Mouse (Mus musculus) retina, adult 2 months (tissue): ENCODE results near the gene Pde10a.
"Not testable (repeated sequence)": the region's sequence is repeated elsewhere in the genome, so short reads cannot be mapped to it uniquely, and the experiment has no call there.

ENCODE experiments used
- DNase-seq: peaks from one replicate; pipeline ENCODE4 v3.0.0-alpha.2; 2012; ENCODE audit warnings: low read depth, low spot score

Gene Pde10a

DNA sequence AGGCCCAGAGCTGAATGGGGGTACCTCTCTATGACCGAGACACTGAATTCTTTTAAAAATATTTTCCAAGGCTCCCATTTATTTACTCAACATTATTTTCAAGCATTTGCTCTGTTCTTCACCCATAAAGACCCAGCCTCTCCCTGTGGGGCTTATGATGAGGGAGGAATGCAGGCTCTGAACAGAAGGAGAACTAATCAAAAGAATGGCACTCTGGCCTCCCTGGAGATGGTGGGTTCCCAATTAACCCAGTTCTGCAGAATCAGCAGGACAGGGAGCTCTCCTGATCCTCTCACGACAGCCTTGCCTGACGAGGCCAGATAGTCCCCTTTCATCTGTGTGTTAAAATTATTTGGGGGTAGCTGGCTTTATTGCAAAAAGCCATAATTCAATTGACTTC lies 117.2 kb downstream of the Pde10a start:
- no peak for DNase-seq

DNA sequence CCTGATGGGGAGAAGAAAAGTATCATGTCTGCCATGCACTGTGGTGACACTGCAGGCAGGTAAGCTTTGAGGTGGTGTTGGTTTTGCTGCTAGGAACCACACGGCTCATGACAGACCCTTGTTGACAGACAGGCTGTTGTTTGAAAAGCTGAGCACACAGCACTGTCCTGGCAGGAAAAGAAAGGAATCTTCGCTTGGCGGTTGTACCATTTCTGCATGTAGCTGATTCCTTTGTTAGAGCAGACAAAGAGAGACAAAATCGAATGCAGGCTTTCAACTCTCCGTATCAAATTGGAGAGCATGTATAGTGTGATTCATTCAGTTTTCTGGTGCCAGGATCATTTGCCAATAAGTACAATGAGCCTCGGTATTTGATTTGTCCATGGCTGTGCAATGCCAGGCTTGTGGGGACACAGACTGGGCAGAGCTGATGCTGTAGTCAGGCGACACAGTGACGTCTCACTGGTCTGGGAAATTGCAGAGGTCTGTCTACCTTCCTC lies 122.2 kb downstream of the Pde10a start:
- no peak for DNase-seq

DNA sequence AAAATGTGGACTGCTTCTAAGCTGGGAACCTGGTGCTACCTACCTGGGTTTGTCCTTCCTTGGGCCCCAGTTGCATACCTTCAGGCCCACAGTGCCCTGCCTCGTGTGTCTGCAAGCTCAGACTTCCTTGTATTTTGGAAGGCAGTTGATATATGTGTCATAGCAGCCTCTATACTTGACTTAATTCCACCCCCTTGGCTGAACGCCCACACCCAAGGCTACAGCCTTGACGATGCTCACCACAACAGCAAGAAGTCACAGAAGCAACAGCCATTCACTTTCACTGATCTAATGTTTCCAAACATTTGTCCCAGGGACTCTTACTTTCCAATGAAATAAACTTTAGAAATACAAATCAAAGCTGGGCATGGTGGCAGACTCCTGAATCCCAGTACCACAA lies 123.1 kb downstream of the Pde10a start:
- no peak for DNase-seq

DNA sequence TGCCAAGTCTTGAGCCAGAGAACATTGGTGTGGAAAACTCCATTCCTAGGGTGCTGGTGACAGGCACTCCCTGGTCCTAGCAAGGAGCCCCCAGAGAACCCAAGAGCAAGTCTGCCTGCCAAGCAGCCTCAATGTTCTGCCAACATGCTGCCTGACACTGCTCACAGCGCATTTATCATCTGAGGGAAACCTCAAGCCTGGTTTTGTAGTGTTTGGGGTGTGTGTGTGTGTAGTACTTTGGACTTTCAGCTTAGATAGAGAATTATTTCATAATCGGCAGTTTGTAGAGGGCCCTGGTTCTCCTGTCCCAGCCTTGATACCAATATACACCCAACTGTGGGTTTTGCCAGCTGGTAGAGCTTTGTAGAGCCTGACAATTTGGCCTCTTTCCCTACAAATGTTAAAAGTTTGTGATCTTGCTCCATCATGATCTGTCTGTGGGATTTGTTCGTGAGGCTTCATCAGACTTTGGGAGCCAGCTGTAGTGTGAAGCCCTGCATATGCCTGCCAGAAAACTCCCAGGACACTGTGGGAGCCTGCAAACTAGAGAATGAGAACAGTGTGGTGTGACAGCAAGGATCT lies 127.6 kb downstream of the Pde10a start:
- no peak for DNase-seq

DNA sequence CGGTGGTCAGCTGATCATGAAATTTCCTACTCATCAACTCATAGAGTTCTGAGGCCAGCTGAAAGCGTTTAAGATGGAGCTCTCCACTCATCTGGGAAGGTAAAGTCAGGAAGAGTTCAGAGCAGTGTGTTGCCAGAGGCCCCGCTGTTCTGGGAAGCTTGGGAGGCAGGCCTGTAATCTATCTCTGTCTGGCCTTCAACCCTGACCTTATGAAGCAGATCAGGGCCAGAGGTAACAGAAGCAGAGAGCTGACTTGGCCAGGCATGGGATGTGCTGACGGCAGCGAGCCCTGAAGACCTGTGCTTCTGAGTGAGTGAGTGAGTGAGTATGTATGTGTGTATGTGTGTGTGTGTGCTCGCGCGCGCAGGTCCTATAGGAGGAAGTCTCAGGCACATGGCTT lies 132.5 kb downstream of the Pde10a start:
- DNase-seq = no peak

DNA sequence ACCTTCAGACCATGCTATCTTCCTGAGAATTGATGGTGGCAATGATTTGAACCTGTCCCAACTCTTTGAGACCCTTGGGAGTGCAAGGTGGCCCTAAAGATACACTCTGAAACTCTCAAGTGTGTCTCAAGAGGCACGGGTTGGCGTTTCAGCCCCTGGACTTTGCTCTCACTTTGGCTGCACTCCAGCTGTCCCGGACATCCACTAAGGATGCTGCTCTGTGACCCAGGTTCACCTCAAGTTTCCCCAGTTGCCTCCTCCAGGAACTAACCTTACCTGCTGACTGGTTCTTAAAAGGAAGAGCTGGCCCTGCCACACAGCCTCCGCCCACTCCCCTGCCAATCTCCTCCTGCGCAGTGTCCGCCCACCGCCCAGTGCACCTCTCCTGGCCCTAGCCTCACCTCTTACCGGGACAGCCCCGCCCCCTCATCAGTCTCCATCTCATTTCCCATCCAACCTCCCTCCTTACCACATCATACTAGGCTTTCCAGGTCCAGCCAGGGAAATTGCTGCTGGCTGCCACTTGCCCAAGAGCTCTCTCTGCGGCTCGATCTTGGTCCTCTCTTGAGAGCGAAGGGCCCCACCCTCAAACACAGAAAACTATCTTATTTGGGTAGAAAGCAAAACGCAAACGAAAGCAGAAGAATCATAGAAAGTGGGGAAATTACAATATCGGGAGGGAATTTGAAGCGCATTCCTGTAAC lies 133.7 kb downstream of the Pde10a start:
- no peak for DNase-seq

DNA sequence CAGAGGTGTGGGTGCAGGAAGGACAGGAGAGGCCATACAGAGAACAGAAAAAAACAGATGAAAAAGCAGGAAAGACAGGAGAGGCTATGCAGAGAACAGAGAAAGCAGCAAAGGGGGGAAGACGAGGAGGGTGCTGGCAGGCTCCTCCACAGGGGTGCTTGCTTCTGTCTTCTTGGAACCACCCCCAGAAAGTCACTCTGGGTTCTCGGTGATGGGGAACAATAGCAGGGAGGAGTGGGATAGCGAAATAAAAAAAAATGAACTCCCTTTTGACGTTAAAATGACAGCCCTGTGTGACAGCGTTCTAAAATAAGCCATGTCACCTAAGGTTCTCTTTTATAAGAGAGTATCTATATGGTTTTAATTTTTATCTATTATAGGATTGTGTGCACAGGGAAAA lies 141.7 kb downstream of the Pde10a start:
- DNase-seq = no peak

DNA sequence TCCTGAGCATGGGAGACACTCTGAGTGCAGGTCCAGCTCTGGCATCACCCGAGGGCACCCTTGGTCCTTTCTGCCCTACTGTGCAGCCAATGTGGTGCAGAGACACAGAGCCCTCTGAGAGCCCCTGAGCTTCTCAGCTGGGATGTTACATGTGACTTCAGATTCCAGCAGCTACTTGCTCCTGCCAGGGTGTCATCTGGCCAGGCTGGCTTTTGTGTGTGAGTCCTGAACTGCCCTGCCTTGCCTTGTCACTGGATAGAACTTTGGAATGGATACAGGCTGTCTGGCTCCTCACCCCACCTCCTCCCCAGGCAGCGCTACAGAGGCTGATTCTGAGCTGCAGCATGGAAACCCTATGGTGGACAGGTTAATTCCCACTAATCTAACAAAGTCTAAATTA lies 149.5 kb downstream of the Pde10a start:
- no peak for DNase-seq

DNA sequence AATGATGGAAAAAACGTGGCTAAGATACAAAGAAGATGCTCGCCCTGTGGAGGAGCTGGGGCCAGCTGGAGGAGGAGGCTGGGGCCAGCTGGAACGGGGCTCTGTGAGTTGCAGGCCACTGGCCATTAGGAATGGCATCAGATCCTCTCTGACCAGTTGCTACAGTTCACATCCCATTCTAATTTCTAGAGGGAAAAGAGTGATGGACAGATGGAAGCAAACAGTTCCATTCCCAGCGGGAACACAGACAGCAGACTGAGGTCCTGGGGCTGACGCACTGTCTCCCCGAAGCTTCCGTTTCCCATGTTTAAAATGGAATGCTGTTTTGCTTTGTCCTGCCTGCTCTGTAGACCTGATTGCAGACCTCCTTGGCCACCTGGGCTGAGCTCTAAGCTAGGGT lies 161.2 kb downstream of the Pde10a start:
- DNase-seq = no peak

DNA sequence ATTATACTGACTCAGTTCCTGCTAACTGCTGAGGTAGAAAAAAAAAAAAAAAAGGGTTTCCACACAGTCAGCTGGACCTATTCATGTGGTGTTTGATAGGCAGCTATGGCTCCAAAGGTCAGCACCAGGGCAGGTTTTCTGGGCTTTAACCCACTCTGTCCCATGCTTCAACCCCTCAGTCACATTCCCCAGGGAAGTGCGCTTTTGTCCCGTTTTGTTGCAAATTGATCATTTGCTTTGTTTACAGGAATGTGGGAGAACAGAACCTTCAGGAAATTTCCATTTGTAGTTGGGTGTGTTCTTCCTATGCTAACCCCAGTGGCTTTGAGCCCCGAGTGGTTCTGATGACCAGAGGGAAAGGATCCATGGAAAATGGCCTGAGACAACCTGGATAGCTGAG lies 162.9 kb downstream of the Pde10a start:
- DNase-seq = no peak

DNA sequence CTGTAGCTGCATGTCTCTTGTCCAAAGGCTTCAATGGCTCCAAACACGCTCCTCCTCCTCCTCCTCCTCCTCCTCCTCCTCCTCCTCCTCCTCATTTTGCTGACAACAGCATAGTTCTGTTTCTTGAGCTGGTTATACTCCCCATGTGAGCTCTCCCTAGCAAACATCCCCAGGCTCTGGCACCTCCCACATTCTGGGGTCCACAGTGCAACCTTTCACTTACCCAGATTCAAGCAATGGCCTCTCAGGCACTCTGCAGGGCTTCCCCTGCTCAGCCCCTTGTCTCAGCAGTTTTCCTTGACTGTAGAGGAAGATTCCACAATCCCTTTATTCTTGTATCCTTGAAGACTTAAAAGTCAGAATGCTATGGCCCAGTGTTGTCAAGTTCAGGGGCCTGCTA lies 173.1 kb downstream of the Pde10a start:
- DNase-seq = no peak

DNA sequence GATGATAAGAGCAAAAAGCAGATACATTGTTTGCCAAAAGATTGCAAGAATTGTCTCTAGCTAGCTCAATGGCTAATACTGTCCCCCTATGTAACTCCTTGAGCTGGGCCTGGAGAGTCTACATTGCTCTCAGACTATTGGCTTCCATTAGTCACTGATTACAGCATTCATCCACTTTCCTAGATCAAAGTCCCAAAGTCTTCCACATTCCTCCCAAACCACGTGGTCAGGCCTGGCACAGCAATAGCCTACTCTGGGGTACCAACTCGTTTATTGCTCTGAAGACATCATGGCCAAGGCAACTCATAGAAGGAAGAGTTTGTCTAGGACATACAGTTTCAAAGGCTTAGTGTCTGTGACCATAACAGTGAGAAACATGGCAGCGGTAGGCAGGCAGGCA lies 173.6 kb downstream of the Pde10a start:
- DNase-seq = no peak

DNA sequence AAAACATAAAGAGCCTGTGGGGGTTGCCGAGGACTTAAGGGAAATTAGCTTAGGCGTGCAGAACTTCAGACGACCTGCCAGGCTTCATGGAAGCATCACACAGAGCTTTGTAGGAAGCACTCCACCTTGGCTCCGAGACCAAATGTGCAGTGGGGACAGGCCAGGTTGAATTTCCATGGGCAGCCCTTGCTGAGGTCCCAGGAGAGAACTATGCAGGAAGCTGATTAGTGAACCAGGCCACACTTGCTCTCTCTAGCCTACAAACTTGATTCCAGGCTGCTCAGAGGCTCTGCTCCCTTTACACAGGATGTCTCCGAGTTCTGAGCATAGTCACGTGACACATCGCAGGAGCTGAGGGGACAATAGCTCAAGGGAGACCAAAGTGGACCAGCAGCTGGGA lies 175.9 kb downstream of the Pde10a start:
- DNase-seq = no peak

DNA sequence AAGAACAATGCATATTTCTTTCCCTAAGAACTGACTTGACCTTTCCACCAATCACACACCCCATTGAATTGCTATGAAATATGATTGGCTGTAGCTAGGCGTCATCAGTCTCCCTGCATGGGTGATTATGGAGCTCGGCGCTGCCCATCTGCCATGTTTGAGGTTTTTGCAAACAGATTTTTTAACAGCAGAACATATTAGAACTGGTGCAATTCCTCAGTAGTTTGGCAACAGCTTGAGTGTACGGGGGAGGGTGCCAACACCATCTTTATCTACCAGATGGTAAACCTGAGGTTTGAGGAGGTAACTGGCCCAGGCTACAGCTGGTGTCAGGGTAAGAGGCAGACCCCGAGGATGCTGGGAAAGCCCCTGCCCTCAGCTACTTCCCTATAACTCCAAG lies 177.3 kb downstream of the Pde10a start:
- DNase-seq = no peak

DNA sequence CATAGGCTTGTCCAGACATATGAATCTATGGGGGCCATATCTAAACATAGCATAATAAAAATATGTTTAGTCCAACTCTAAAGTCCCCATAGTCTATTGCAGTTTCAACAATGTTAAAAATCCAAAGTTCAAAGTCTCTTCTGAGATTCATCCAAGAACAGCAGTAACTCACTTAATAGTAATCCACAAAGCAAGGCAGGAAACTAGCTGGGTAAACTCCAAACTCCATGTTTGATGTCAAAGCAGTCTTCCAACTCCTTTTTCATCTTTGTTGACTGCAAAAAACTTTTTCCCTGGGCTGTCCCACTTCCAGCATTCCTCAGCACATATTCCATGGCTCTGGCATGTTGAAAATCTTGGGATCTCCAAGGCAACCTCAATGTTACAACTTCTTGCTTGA lies 182.8 kb downstream of the Pde10a start:
- no peak for DNase-seq

DNA sequence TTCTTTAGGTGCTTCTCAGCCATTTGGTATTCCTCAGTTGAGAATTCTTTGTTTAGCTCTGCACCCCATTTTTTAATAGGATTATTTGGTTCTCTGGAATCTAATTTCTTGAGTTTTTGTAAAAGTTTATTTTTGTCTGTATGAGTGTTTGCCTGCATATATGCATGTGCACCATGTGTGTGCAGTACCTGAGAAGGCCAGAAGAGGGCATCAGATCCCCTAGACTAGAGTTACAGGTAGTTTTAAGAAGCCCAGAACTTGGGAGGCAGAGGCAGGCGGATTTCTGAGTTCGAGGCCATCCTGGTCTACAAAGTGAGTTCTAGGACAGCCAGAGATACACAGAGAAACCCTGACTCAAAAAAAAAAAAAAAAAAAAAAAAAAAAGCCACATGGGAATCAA lies 187.6 kb downstream of the Pde10a start:
- not testable (repeated sequence) for DNase-seq

DNA sequence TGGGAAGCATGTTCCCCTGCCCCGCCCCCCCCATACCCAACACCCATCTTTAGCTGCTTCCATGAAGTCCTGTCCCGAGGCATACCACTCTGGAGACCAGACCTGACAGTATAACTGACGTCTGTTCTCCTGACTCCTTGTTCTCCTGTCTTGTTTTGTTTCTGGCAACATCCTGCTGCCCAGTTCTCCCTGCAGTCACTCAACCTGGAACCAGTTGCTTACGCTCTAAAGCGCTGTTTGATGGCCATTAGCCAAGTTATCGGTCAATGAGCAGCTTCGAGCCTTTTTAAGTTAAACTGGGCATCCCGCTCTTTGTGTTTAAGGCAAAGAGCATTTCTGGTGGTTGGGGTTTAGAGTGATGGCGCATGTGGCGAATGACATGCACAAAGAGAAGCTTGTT lies 195.8 kb downstream of the Pde10a start:
- DNase-seq = no peak

DNA sequence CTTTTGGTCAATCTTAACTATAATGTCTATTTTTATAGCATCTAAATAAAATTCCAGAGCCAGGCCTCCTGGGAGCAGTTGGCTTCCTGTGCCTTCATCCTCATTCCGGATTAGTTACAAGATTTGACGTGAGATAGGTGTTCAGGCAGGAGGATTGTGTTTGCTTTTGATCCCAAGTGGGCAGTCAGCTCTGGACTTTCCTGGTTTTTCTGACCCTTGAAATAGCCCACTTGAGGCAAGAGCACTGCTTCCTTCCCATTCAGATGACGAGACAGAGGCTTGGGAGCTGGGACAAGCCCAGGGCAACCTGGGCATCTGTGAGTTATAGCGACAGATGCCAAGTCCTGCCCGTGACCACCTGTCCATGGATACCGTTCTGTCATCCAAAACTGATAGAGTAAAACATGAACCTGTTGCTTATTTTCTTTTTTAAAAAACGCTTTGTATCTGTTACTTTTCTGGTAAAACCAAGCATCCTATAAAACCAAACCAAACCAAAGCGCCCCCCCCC lies 199.3 kb downstream of the Pde10a start:
- no peak for DNase-seq

DNA sequence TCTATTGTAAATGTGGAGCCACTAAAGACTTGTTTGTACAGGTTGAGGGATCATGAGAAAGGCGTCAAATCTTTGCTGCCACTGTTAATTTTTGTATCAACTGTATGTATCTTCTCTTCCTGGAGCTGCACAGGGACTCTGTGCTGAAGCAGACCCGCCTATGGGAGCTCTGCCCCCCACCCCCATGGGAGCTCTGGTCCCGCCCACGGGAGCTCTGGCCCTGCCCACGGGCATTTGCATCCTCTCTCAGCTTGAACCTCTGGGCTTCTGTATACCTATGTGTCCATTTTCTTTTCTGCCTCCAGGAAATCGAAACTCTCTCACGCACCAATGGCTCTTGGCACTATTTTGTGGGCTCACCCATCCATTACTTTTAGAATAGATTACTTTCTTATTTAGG lies 203.5 kb downstream of the Pde10a start:
- DNase-seq = no peak

DNA sequence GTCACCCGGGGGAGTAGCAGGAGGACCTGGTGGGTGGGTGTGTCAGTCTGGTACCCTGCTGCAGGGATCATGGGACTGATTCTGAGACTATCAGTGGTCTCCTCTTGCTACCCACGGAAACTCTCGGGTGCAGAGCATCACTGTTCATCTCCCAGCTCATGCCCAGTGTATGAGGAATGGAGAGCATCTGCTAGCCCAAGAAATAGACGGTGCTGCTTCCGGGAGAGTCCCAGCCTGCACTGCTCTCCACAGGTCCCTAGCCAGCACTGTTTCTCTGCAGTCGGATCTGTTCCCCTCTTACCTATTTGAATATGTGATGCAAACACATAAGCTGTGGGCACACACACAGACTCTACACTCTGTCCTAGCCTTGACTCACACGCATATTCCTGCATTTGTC lies 204.6 kb downstream of the Pde10a start:
- DNase-seq = no peak

DNA sequence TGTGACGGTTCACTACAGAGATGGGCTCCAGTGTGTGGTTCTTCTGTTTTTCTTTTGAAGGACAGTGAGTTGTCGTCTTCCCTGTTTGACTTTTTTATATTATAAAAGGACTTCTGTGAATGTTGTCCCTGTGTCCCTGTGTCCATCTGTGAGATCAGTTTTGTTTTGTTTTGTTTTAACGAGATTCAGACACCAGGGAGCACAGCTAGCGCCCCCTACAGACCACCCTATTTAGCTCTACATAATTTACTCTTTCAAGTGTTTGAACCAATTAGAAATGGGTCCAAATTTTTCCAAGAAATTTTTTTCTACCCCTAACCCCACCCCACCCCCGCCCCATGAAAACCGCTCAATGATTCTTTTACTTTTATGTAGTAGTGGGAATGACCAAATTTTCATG lies 205.9 kb downstream of the Pde10a start:
- no peak for DNase-seq

DNA sequence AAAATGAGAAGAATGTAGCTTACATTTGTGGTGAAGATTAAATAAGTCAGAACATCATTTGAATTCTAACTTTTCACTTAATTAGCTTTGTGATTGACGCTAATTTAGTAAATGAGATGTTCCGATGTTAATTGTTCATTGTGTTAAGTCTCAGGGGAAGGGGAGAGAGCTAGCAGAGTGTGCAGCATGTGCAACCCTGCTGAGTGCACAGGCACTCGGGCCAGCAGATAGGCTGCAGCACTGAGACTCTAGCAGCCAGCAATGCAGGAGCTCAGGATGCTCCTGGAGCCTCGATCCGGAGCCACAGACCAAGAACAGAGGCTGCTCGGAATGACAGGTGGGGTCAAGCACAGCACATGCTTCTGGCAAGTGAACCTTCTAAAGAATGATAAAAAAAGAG lies 211.1 kb downstream of the Pde10a start:
- no peak for DNase-seq

DNA sequence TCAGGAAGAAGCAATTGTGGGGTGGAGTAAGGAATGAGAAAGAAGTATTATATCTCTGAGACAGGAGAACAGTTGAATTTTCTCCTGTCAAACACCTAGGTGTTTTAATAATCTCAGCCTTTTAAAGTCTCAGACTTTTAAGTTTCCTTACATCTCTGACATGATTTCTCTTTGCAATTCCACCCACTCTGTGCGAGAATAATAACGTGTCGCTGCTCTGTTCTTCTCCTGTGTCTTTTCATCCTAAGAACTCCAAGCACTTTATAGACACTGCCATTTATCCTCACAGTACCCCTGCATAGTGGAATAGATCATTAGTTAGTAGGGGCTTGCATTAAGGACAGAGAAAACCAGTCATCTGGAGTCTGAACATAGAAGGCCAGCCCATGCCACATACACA lies 217.6 kb downstream of the Pde10a start:
- no peak for DNase-seq

DNA sequence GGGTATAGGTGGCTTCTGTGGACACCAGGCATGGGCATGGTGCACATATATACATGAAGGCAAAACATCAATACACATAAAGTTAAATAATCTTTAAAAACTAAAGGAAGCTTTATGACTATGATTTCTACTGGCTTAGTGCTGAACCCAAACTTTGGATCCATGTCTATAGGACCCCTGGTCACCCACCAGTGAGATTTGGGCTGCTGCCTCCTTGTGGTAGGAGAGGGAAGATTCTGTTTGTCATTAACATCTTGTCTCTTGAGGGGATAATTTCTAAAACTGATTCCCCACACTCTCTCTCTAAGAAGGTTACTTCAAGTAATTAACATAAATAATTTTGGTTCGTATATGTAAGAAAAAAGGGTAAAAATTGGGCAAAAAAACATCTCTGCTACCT lies 220.2 kb downstream of the Pde10a start:
- DNase-seq = no peak
